Mouse (Mus musculus) small intestine, adult 2 months (tissue): Measurements from ENCODE around the gene Gm266. TPM values are rescaled to one million over a fixed set of nuclear protein-coding genes. Genes with fewer than 3 reads are reported as not detected.

Source experiments
- H3K27ac ChIP-seq: fragments of 200-500 bp; 2 replicates; pipeline ENCODE4 v1.5.1; 2012; ENCODE audit warnings: low read depth, low read length, control low read depth, inconsistent platforms; ENCODE audit not compliant: insufficient read depth
- H3K27me3 ChIP-seq: fragments of 200-500 bp; 2 replicates; pipeline ENCODE4 v1.6.1; 2012; ENCODE audit warnings: mild to moderate bottlenecking, moderate library complexity, low read length, inconsistent platforms; ENCODE audit not compliant: control insufficient read depth, insufficient read depth
- H3K36me3 ChIP-seq: fragments of 200-500 bp; 2 replicates; pipeline ENCODE4 v1.6.1; 2012; ENCODE audit warnings: mild to moderate bottlenecking, low read length, control low read depth, inconsistent platforms; ENCODE audit not compliant: control insufficient read depth, insufficient read depth
- H3K4me1 ChIP-seq: fragments of 200-500 bp; 2 replicates; pipeline ENCODE4 v1.6.1; 2012; ENCODE audit warnings: low read length, inconsistent platforms, mixed read lengths; ENCODE audit not compliant: control insufficient read depth, insufficient read depth, insufficient read length
- H3K4me3 ChIP-seq: fragments of 200-500 bp; 2 replicates; pipeline ENCODE4 v1.5.1; 2012; ENCODE audit warnings: low read depth, mild to moderate bottlenecking, control low read depth, inconsistent platforms, low read length, moderate library complexity
- CTCF ChIP-seq: fragments of 200-500 bp; IDR thresholded peaks from 2 replicates; pipeline ENCODE4 v1.5.1; 2012; ENCODE audit warnings: low read depth, mild to moderate bottlenecking, control low read depth, inconsistent platforms, low read length, moderate library complexity, mixed read lengths; ENCODE audit not compliant: insufficient replicate concordance, insufficient read length; ENCODE audit errors: extremely low read depth
- POLR2A ChIP-seq: fragments of 200-500 bp; IDR thresholded peaks from 2 replicates; pipeline ENCODE4 v1.6.1; 2012; ENCODE audit warnings: low read depth, mild to moderate bottlenecking, control low read depth, inconsistent platforms, low read length, moderate library complexity
- WGBS: fragments of 180-500 bp; shearing (Covaris S2); methylation state at CpG from one replicate; pipeline ENCODE4 v1.1.7; 2018; 5-methylcytosine and 5-hydroxymethylcytosine counted together
- polyA plus RNA-seq: library from polyadenylated mRNA; depleted of rRNA; stranded (reverse); fragments of >200 nt; gene quantifications from 2 replicates; pipeline ENCODE4 v1.2.3, GENCODE M21; 2012

The Gm266 gene
- polyA plus RNA-seq, 1 experiment: 0.53 TPM

DNA sequence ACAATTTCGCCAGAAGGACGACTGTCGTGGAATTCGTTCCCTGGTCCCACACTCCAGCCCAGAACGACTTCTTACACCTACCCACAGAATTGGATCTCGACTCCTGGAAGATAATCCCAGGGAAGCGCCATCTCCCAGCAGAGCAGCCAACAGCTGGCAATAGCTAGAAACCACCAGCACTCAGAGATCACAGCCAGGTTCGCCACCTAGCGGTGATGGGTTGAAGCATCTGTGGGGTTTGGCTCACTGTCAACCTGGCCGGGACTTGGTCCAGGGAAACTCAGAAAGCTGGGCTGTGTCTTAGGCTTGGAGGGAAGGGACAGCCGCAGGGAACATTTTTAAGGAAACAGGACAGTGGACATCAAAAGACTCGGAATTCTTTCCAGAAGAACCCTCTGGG is 19.3 kb upstream of the Gm266 start:
- Histone ChIP-seq H3K4me1 (no peaks in the 10 kb centered on the region), H3K4me3 (peak overlapping the region; percentile 13; the same call in 1 of the 2 replicates), H3K36me3 (no peaks in the 10 kb centered on the region), H3K27ac (no peak overlapping the region), H3K27me3 (no peaks in the 10 kb centered on the region)
- WGBS: 8% methylated on average over 12 of the region's 12 CpGs
- peak; percentile 91 for TF ChIP-seq CTCF
- TF ChIP-seq POLR2A: no peak

- H3K4me3 ChIP-seq: no peak overlapping the region
- 59% methylated on average over 5 of the region's 5 CpGs for WGBS
- H3K27ac ChIP-seq: no peak overlapping the region
- TF ChIP-seq CTCF: no peak
- no peak for TF ChIP-seq POLR2A
- H3K27me3 ChIP-seq: no peaks in the 10 kb centered on the region
- no peaks in the 10 kb centered on the region for H3K4me1 ChIP-seq
- no peaks in the 10 kb centered on the region for H3K36me3 ChIP-seq
These were observed 17.9 kb upstream of the Gm266 start for GRCm38 (mm10) chr12:111503571-111503970.

DNA sequence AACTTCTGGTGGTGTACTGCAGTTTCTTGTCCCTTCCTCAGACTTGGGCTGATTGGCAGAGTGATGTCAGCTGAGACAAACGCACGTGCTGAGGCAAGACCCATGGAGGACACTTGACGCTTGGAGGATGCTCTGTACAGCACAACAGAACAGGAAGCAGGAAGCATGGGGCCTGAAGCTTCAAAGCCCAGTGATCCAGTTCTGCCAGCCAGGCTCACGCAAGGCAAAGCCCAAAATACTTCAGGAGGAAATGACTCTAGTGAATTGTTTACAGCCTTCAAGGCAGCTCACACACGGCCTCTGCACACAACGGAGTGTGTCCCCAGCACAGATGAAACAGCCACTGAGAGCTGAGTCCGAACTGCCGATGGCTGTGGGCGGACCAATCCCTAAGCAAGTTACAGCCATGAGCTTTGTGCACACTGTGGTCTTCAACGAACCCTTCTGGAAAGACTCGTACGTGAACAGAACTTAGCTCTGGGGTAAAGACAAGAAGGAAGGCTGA is 17.5 kb upstream of the Gm266 start:
- Histone ChIP-seq H3K27me3 (no peaks in the 10 kb centered on the region), H3K4me1 (no peaks in the 10 kb centered on the region), H3K4me3 (no peak overlapping the region), H3K36me3 (no peaks in the 10 kb centered on the region), H3K27ac (no peak overlapping the region)
- no peak for TF ChIP-seq CTCF
- TF ChIP-seq POLR2A: no peak
- 64% methylated on average over 12 of the region's 12 CpGs for WGBS

- H3K36me3 ChIP-seq: no peaks in the 10 kb centered on the region
- 39% methylated on average over 5 of the region's 5 CpGs for WGBS
- TF ChIP-seq CTCF: no peak
- TF ChIP-seq POLR2A: no peak
- H3K27ac ChIP-seq: no peak overlapping the region
- no peaks in the 10 kb centered on the region for H3K4me1 ChIP-seq
- H3K4me3 ChIP-seq: no peak overlapping the region
- H3K27me3 ChIP-seq: no peaks in the 10 kb centered on the region
These were observed 15.1 kb upstream of the Gm266 start for GRCm38 (mm10) chr12:111500725-111501124.

DNA sequence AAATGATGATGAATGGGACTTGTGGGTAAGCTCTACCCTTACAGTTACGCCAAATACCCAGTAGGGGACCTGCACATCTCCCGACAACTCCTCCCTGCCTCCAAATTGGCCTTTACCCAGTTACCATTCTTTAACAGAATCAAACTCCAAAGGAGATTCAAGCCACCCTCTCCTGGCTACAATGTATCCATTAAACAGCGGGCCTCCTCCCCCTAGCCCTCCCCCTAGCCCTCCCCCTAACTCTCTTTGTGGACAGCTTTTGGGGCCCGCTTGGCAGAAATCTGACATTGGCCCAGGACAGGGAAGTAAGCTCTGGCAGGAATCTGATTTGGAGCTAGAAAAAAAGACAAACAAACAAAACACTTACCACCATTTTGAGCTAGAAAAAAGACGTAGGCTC is 14.0 kb upstream of the Gm266 start:
- H3K4me3 ChIP-seq: no peak overlapping the region
- H3K27me3 ChIP-seq: no peaks in the 10 kb centered on the region
- no peaks in the 10 kb centered on the region for H3K36me3 ChIP-seq
- TF ChIP-seq CTCF (no peak), POLR2A (no peak)
- no peak overlapping the region for H3K27ac ChIP-seq
- H3K4me1 ChIP-seq: no peaks in the 10 kb centered on the region
- 60% methylated on average over 5 of the region's 5 CpGs for WGBS

DNA sequence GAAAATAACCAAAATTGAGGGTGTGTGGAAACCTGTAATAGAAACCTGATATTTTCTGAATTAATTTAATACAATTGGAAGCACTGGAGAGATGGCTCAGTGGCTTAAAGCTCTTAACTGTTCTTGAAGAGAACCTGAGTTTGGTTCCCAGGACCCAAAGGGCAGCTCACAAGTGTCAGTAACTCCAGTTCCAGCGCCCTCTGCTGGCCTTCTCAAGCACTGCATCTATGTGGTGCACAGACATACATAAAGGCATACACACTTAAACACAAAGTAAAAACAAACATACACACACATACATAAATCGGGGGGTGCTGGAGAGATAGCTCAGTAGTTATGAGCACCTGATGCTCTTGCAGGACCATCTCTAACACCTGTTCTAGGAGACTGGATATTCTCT is 11.5 kb upstream of the Gm266 start:
- H3K36me3 ChIP-seq: no peaks in the 10 kb centered on the region
- no peak overlapping the region for H3K27ac ChIP-seq
- H3K27me3 ChIP-seq: peaks cover 2% of the 10 kb centered on the region; the same call in 1 of the 2 replicates
- 50% methylated on average over 2 of the region's 2 CpGs for WGBS
- H3K4me1 ChIP-seq: no peaks in the 10 kb centered on the region
- H3K4me3 ChIP-seq: no peak overlapping the region
- TF ChIP-seq POLR2A (no peak), CTCF (peak; percentile 49; the same call in 1 of the 2 replicates)

GRCm38 (mm10) chr12:111494931-111495330 is 9.3 kb upstream of the Gm266 start:
- no peaks in the 10 kb centered on the region for H3K4me1 ChIP-seq
- no peak overlapping the region for H3K4me3 ChIP-seq
- TF ChIP-seq POLR2A (no peak), CTCF (no peak)
- peaks cover 2% of the 10 kb centered on the region for H3K27me3 ChIP-seq
- WGBS: 63% methylated on average over 4 of the region's 4 CpGs
- H3K36me3 ChIP-seq: no peaks in the 10 kb centered on the region
- no peak overlapping the region for H3K27ac ChIP-seq
